In genomic region chr2:68806311-68806895, GRCm38 (mm10) we compare ENCODE assay signal across 13 mouse cellular contexts. TPM values are rescaled to one million over a fixed set of nuclear protein-coding genes. Genes with fewer than 3 reads are reported as not detected.
A peak's percentile ranks its signal among the peaks of the same experiment; 100 is the strongest.
DNase-seq lines count a peak whose midpoint lies in the region; ATAC-seq and TF ChIP-seq lines count a peak whose summit lies in the region.
"Had no signal": no experiment of that assay in that cellular context is flagged by ENCODE, and none has a peak within 500 bp of the region (broad histone marks: within the 10 kb centered on the region; RNA-seq: fewer than 3 reads in every experiment).

No protein-coding gene starts in this region.

- H3K36me3 ChIP-seq in kidney, embryonic 16.5 days (ENCODE audit: insufficient read depth, low read length), result no peaks in the 10 kb centered on the region
- H3K36me3 ChIP-seq in forebrain, embryonic 12.5 days (replicated peaks), result no peaks in the 10 kb centered on the region
- H3K36me3 ChIP-seq in midbrain, postnatal 0 days (ENCODE audit: insufficient read depth, low read length), result no peaks in the 10 kb centered on the region
- H3K36me3 ChIP-seq: G1E had no signal

- H3K27ac ChIP-seq in kidney, embryonic 16.5 days (ENCODE audit: low read length), result peak overlapping the region; percentile 57
- H3K27ac ChIP-seq in forebrain, embryonic 12.5 days, result peak overlapping the region; percentile 56; the same call in 1 of the 2 replicates
- H3K27ac ChIP-seq in midbrain, postnatal 0 days (ENCODE audit: low read depth, low read length), result no peak overlapping the region

- DNase-seq in frontal cortex, postnatal 10 days (ENCODE audit: low spot score in 2 of 2), result no peak
- DNase-seq in kidney, postnatal 14 days, result no peak
- no peak for DNase-seq in midbrain, postnatal 0 days (ENCODE audit: low spot score)
- no peak for DNase-seq in adrenal gland, postnatal 4 days (ENCODE audit: low spot score in 2 of 2)
- no peak for DNase-seq in right cerebral cortex, postnatal 25 days
- DNase-seq: cerebellum, adult 2 months; thymus, postnatal 4 days had no signal

- peak overlapping the region; percentile 28 for H3K4me2 ChIP-seq in kidney, embryonic 16.5 days (replicated peaks; ENCODE audit: low read depth, low read length)
- H3K4me2 ChIP-seq in forebrain, embryonic 12.5 days, result peak overlapping the region; percentile 29
- peak overlapping the region; percentile 5; the same call in 1 of the 2 replicates for H3K4me2 ChIP-seq in midbrain, postnatal 0 days (ENCODE audit: low read depth, low read length, poor library complexity, severe bottlenecking)
- H3K4me2 ChIP-seq: liver, embryonic 11.5 days had no signal

- H3K4me1 ChIP-seq in kidney, embryonic 16.5 days (ENCODE audit: insufficient read depth, low read length), result peaks cover 13% of the 10 kb centered on the region
- peaks cover 16% of the 10 kb centered on the region for H3K4me1 ChIP-seq in forebrain, embryonic 12.5 days
- peaks cover 6% of the 10 kb centered on the region; the same call in 1 of the 2 replicates for H3K4me1 ChIP-seq in midbrain, postnatal 0 days (ENCODE audit: insufficient read depth, low read length)
- H3K4me1 ChIP-seq: megakaryocyte, embryonic 14.5 days had no signal

- peak; percentile 55 for ATAC-seq in frontal cortex, adult (ENCODE audit: low TSS enrichment)
- ATAC-seq in kidney, embryonic 16.5 days (ENCODE audit: low FRiP score, low TSS enrichment), result no peak
- ATAC-seq in forebrain, embryonic 12.5 days (ENCODE audit: low FRiP score), result peak; percentile 74; the same call in 1 of the 2 replicates
- ATAC-seq in midbrain, postnatal 0 days (ENCODE audit: low FRiP score), result no peak

- no peak for TF ChIP-seq CTCF in midbrain, postnatal 0 days (IDR thresholded peaks at IDR 0.05)

- 39% methylated on average over 10 of the region's 10 CpGs for WGBS in kidney, embryonic 16.5 days
- WGBS in forebrain, embryonic 12.5 days, result 18% methylated on average over 10 of the region's 10 CpGs
- WGBS in midbrain, postnatal 0 days, result 23% methylated on average over 10 of the region's 10 CpGs

- H3K27me3 ChIP-seq in kidney, embryonic 16.5 days (ENCODE audit: insufficient read depth, low read length), result no peaks in the 10 kb centered on the region
- H3K27me3 ChIP-seq in forebrain, embryonic 12.5 days, result 0 out of 2 replicates have a peak, but pooled peaks cover 4% of the 10 kb centered on the region
- no peaks in the 10 kb centered on the region for H3K27me3 ChIP-seq in midbrain, postnatal 0 days (ENCODE audit: insufficient read depth, low read length)

- no peak overlapping the region for H3K4me3 ChIP-seq in kidney, embryonic 16.5 days (ENCODE audit: low read length)
- H3K4me3 ChIP-seq in forebrain, embryonic 12.5 days (replicated peaks), result no peak overlapping the region
- H3K4me3 ChIP-seq in midbrain, postnatal 0 days (ENCODE audit: low read depth, low read length), result no peak overlapping the region
- H3K4me3 ChIP-seq: megakaryocyte, embryonic 14.5 days had no signal

- no peaks in the 10 kb centered on the region for H3K9me3 ChIP-seq in kidney, embryonic 16.5 days (ENCODE audit: low read length)
- H3K9me3 ChIP-seq in forebrain, embryonic 12.5 days, result no peaks in the 10 kb centered on the region
- no peaks in the 10 kb centered on the region for H3K9me3 ChIP-seq in midbrain, postnatal 0 days (ENCODE audit: low read length)
- H3K9me3 ChIP-seq: G1E; megakaryocyte, embryonic 14.5 days had no signal

- 0 out of 2 replicates have a peak overlapping the region, but pooled peaks have one; percentile 1 for H3K9ac ChIP-seq in kidney, embryonic 16.5 days (replicated peaks; ENCODE audit: low read length)
- H3K9ac ChIP-seq in forebrain, embryonic 12.5 days, result no peak overlapping the region
- no peak overlapping the region for H3K9ac ChIP-seq in midbrain, postnatal 0 days (replicated peaks; ENCODE audit: low read length, poor library complexity, severe bottlenecking)

RNA-seq across cellular contexts. Expression of gene Cers6, which starts 54.8 kb away (rescaled TPM):
- polyA plus RNA-seq in kidney, embryonic 16.5 days (2015; fragmentation: Nextera tagmentation; extraction: Ambion mirVana), result 29.2 and 34.9 TPM in 2 replicates
- 34.8 and 38.3 TPM in 2 replicates for polyA plus RNA-seq in forebrain, embryonic 12.5 days (2016; fragmentation: Nextera tagmentation; extraction: Ambion mirVana)
- 57.1 and 71.0 TPM in 2 replicates for total RNA-seq in midbrain, postnatal 0 days (2014; rRNA removed)
- polyA plus RNA-seq in midbrain, postnatal 0 days (2015; fragmentation: Nextera tagmentation; extraction: Ambion mirVana), result 24.9 and 29.8 TPM in 2 replicates
- total RNA-seq in adrenal gland, postnatal 4 days (2021), result 10 to 100 TPM; 14.6 to 17.4 TPM

Comparison
In these comparisons a context has a peak if more than half of its experiments do, and no peak if none do; other contexts are left out.
1. ATAC-seq: peak in frontal cortex, adult (single experiment) and forebrain, embryonic 12.5 days (single experiment); none in kidney, embryonic 16.5 days (single experiment) and midbrain, postnatal 0 days (single experiment).
2. Peak in every context shown above with its lines, with median percentiles within 50 percentile points of each other: H3K4me2 ChIP-seq.